Mouse (Mus musculus) bone marrow, adult 2 months (tissue): ENCODE measurements around the gene Dok4.

Experiments used
- CTCF ChIP-seq: fragments of 200-500 bp; IDR thresholded peaks from 2 replicates; pipeline ENCODE4 v1.5.1; 2011; ENCODE audit warnings: low read length, control low read depth; ENCODE audit not compliant: control insufficient read depth, insufficient read depth
- POLR2A ChIP-seq: fragments of 200-500 bp; IDR thresholded peaks from 2 replicates; pipeline ENCODE4 v1.6.1; 2011; ENCODE audit warnings: low read depth, mild to moderate bottlenecking, control low read depth, low read length, borderline replicate concordance; ENCODE audit not compliant: control insufficient read depth

DNA sequence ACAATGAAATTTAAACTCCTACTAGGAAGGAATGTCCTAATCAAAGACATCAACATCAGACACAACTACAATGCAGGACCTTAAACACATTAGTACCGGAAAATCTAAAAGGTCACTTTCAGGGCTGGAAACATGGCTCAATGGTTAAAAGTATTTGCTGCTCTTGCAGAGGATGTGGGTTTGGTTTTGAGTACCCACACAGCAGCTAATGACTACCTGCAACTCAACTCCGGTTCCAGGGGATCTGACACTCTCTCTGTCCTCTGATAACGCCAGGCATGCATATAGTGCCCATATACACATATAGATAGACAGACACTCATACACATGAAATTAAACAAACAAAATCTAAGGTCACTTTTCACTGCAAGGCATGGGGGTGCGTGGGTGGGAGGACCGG lies 49.9 kb downstream of the Dok4 start:
- no peak for TF ChIP-seq CTCF
- TF ChIP-seq POLR2A = no peak
